Mouse (Mus musculus): ENCODE measurements around the gene Sh3d19. TPM values are rescaled to one million over a fixed set of nuclear protein-coding genes. Genes with fewer than 3 reads are reported as not detected.

The Sh3d19 gene
- total RNA-seq, 1 experiment from 2014 or later = 2.1 TPM

GRCm38 (mm10) chr3:86020921-86021650 lies 50.2 kb downstream of the Sh3d19 start:
- no peak for ATAC-seq (replicated peaks; ENCODE audit: insufficient number of reproducible peaks, low FRiP score, low TSS enrichment, poor library complexity, severe bottlenecking)

DNA sequence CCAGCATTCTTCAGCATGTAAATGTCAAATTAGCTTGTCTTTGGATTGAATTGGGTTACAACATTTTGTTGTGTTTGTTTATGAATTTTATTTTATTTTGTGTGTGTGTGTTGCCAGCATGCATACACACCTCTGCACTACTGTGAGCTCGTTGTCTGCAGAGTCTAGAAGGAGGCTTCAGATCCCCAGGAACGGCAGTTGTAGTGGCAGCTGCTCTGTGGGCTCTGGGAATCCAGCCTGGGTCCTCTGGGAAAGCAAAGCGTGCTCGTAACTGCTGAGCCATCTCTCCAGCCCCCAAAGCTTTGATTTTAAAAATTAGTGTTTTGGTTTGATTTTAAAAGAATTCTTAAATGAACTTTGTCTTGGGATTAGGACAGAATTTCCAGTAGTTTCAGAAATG lies 50.7 kb downstream of the Sh3d19 start:
- no peak for ATAC-seq (replicated peaks; ENCODE audit: insufficient number of reproducible peaks, low FRiP score, low TSS enrichment, poor library complexity, severe bottlenecking)

GRCm38 (mm10) chr3:86024065-86024795 lies 53.3 kb downstream of the Sh3d19 start:
- no peak for ATAC-seq (replicated peaks; ENCODE audit: insufficient number of reproducible peaks, low FRiP score, low TSS enrichment, poor library complexity, severe bottlenecking)

- ATAC-seq (replicated peaks; ENCODE audit: insufficient number of reproducible peaks, low FRiP score, low TSS enrichment, poor library complexity, severe bottlenecking) = no peak
Observed at GRCm38 (mm10) chr3:86025341-86026137, 54.6 kb downstream of the Sh3d19 start.

- no peak for ATAC-seq (replicated peaks; ENCODE audit: insufficient number of reproducible peaks, low FRiP score, low TSS enrichment, poor library complexity, severe bottlenecking)
Observed at GRCm38 (mm10) chr3:86028658-86029375, 57.9 kb downstream of the Sh3d19 start.

- ATAC-seq (replicated peaks; ENCODE audit: insufficient number of reproducible peaks, low FRiP score, low TSS enrichment, poor library complexity, severe bottlenecking) = no peak
Observed at GRCm38 (mm10) chr3:86030566-86030965, 59.7 kb downstream of the Sh3d19 start.

GRCm38 (mm10) chr3:86033455-86034090 lies 62.7 kb downstream of the Sh3d19 start:
- ATAC-seq (replicated peaks; ENCODE audit: insufficient number of reproducible peaks, low FRiP score, low TSS enrichment, poor library complexity, severe bottlenecking) = no peak

GRCm38 (mm10) chr3:86037926-86038484 lies 67.1 kb downstream of the Sh3d19 start:
- no peak for ATAC-seq (replicated peaks; ENCODE audit: insufficient number of reproducible peaks, low FRiP score, low TSS enrichment, poor library complexity, severe bottlenecking)

- no peak for ATAC-seq (replicated peaks; ENCODE audit: insufficient number of reproducible peaks, low FRiP score, low TSS enrichment, poor library complexity, severe bottlenecking)
Observed at GRCm38 (mm10) chr3:86038648-86039047, 67.7 kb downstream of the Sh3d19 start.

DNA sequence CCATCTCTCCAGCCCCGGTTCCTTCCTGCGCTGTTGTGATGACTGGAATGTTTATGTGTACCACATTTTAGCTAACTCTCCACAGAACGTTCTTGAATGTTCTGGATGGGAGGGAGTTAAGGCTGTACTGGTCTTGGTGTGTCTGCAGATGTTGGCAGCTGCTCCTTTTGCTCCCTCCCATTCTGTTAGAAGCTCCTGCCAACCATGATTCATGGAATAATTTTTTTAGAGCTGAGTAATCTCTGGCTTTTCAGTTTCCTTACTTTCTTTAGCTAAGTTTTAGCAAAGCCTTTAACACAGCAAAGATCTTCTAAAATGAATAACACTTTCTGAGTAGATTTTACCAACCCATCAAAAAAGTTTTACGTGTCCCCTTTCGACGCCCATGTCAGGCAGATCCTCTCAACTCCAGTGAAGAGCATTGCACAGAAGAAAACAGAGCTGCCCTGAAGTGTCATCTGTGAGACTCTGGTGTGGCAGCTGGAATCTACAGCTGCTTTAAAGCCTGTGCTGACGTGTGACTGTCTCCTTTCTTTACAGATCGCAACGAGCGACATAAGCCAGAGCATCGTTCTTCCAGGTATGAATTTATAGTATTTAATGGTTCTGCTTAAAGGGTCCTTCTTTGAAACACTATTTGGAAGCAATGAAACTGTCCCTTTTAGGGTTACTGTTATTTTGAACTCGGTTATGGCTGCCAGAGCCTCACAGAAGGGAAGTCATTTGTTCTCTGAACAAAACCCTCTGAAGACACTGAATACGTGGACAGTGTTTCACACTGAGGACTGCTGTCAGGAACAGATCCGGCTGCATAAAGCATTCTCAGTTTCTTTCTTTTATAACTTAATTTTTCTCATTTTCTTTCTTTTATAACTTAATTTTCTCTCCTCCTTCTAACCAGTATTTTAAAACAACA lies 69.6 kb downstream of the Sh3d19 start:
- ATAC-seq (replicated peaks; ENCODE audit: insufficient number of reproducible peaks, low FRiP score, low TSS enrichment, poor library complexity, severe bottlenecking) = no peak

- ATAC-seq (replicated peaks; ENCODE audit: insufficient number of reproducible peaks, low FRiP score, low TSS enrichment, poor library complexity, severe bottlenecking) = no peak
Observed at GRCm38 (mm10) chr3:86047686-86048408, 76.9 kb downstream of the Sh3d19 start.

DNA sequence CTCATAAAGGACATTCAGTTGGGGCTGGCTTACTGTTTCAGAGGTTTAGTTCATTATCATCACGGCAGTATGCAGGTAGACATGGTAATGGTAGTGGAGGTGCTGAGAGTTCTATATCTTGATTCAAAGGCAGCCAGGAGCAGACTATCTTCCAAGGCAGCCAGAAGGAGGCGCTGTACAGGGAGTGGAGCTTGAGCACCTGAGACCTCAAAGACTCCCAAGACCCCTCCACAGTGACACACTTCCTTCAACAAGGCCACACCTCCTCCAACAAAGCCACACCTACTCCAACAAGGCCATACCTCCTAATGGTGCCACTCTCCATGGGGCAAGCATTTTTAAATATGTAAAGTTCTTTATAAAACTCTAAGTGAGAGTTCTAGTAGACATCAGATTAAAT lies 78.1 kb downstream of the Sh3d19 start:
- no peak for ATAC-seq (replicated peaks; ENCODE audit: insufficient number of reproducible peaks, low FRiP score, low TSS enrichment, poor library complexity, severe bottlenecking)

- no peak for ATAC-seq (replicated peaks; ENCODE audit: insufficient number of reproducible peaks, low FRiP score, low TSS enrichment, poor library complexity, severe bottlenecking)
Observed at GRCm38 (mm10) chr3:86056678-86057077, 85.8 kb downstream of the Sh3d19 start.

GRCm38 (mm10) chr3:86057436-86058095 lies 86.7 kb downstream of the Sh3d19 start:
- no peak for ATAC-seq (replicated peaks; ENCODE audit: insufficient number of reproducible peaks, low FRiP score, low TSS enrichment, poor library complexity, severe bottlenecking)

DNA sequence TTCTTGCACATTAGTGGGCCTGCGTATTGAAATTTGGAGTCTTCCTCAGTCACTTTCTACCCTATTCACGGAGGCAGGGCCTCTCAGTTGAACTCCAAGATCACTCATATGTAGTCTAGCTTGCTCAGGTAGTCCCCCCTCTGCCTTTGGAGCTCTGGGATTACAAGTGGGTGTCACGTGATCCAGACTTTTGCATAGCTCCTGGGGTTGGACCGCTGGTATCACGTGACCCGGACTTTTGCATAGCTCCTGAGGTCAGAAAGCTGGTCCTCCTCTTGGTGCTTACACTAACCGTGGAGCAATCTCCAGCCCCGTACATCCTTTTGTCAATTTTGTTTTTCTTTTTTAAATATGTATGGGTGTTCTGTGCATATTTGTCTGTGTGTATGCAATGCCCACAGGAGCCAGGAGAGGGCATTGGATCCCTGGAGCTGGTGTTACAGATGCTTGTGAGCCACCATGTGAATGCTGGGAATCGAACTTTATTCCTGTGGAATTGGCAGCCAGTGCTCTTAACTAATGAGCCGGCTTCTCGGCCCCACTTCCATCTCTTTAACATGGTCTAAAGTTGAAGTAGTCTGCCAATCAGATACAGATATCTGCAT lies 98.8 kb downstream of the Sh3d19 start:
- ATAC-seq (replicated peaks; ENCODE audit: insufficient number of reproducible peaks, low FRiP score, low TSS enrichment, poor library complexity, severe bottlenecking) = no peak

- no peak for ATAC-seq (replicated peaks; ENCODE audit: insufficient number of reproducible peaks, low FRiP score, low TSS enrichment, poor library complexity, severe bottlenecking)
Observed at GRCm38 (mm10) chr3:86070799-86071198, 99.9 kb downstream of the Sh3d19 start.
